ENCODE assay signal across 17 mouse cellular contexts in the genomic region with DNA sequence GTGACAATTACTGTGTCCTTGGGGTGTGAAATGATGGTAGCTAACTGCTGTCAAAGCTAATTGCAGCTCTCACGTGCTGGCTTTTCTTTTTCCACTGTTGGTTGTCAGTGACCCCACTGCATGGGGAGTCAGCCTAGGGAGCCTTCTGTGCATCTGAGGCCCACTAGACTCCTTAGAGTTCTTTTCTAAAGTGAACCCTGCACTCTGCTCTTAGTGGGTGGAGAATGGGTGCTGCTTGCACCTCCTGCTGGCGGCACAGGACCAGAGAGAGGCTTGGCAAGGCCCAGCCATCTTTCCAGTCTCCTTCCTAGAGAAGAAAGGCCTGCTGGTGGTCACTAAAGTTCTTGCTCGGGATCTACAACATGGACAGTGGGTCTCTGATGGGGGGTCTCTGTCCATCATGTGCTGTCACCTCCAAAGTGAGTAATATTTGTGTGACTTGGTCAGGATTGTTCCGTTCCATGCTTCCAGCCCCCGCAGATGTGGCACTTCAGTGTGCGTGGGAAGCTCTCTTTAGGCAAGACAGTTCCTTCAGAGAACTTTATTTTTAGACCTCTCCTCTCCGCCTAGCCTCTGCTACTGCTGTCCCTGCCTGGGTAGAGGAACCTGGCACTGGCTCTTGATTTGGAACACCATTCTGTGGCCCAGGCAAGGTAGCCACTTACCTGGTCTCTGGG. TPM values are rescaled to one million over a fixed set of nuclear protein-coding genes. Genes with fewer than 3 reads are reported as not detected.
DNase-seq lines count a peak whose midpoint lies in the region; ATAC-seq and TF ChIP-seq lines count a peak whose summit lies in the region.
"Had no signal": no experiment of that assay in that cellular context is flagged by ENCODE, and none has a peak within 500 bp of the region (broad histone marks: within the 10 kb centered on the region; RNA-seq: fewer than 3 reads in every experiment).

No protein-coding gene starts in this region.

- no peak overlapping the region for H3K4me2 ChIP-seq in intestine, postnatal 0 days (replicated peaks; ENCODE audit: low read depth)
- no peak overlapping the region for H3K4me2 ChIP-seq in stomach, embryonic 15.5 days
- no peak overlapping the region for H3K4me2 ChIP-seq in midbrain, embryonic 11.5 days
- H3K4me2 ChIP-seq: hindbrain, embryonic 14.5 days; liver, embryonic 13.5 days; neural tube, embryonic 12.5 days had no signal

- H3K4me3 ChIP-seq in intestine, postnatal 0 days (ENCODE audit: low read depth, low read length) = no peak overlapping the region
- no peak overlapping the region for H3K4me3 ChIP-seq in stomach, embryonic 15.5 days (replicated peaks)
- no peak overlapping the region for H3K4me3 ChIP-seq in midbrain, embryonic 11.5 days (ENCODE audit: low read depth, low read length)
- H3K4me3 ChIP-seq: liver, embryonic 13.5 days; neural tube, embryonic 12.5 days had no signal

- WGBS in intestine, postnatal 0 days = 67% methylated on average over 7 of the region's 7 CpGs
- WGBS in stomach, embryonic 15.5 days = 75% methylated on average over 7 of the region's 7 CpGs
- 85% methylated on average over 7 of the region's 7 CpGs for WGBS in midbrain, embryonic 11.5 days

- peak overlapping the region; percentile 75 for H3K27ac ChIP-seq in intestine, postnatal 0 days (ENCODE audit: low read depth, low read length)
- H3K27ac ChIP-seq in stomach, embryonic 15.5 days = peak overlapping the region; percentile 16; the same call in 1 of the 2 replicates
- H3K27ac ChIP-seq in midbrain, embryonic 11.5 days (ENCODE audit: low read depth, low read length) = no peak overlapping the region
- H3K27ac ChIP-seq: hindbrain, embryonic 14.5 days; liver, embryonic 13.5 days; neural tube, embryonic 12.5 days had no signal

- intact Hi-C loops in left cerebral cortex, postnatal 4 days (cut with DNase I) = no loop called here

- H3K9ac ChIP-seq in intestine, postnatal 0 days (ENCODE audit: low read depth, low read length) = no peak overlapping the region
- H3K9ac ChIP-seq in stomach, embryonic 15.5 days = no peak overlapping the region
- H3K9ac ChIP-seq in midbrain, embryonic 11.5 days (ENCODE audit: low read length) = no peak overlapping the region
- H3K9ac ChIP-seq: hindbrain, embryonic 14.5 days; liver, embryonic 13.5 days; neural tube, embryonic 12.5 days had no signal

- TF ChIP-seq CTCF in intestine, postnatal 0 days (IDR thresholded peaks at IDR 0.05; ENCODE audit: low read depth) = peak; percentile 61

- DNase-seq in frontal cortex, adult 2 months (ENCODE audit: extremely low spot score in 1 of 2, low spot score in 1 of 2) = peak; percentile 50 to 63
- DNase-seq in frontal cortex, postnatal 25 days (ENCODE audit: low spot score in 2 of 2) = no peak
- DNase-seq in left cerebral cortex, adult 18-20 months (ENCODE audit: low spot score in 2 of 2) = peak; percentile 45 to 52
- DNase-seq in left cerebral cortex, postnatal 4 days = no peak
- DNase-seq in urinary bladder, postnatal 14 days (ENCODE audit: low spot score) = no peak
- no peak for DNase-seq in midbrain, embryonic 11.5 days (ENCODE audit: low spot score, missing footprints)
- DNase-seq: B cell, adult 2 months; cerebellum, adult 11-12 months; gastrocnemius, postnatal 14 days; kidney, adult 8-10 months; liver, embryonic 13.5 days had no signal

- ATAC-seq in intestine, postnatal 0 days = peak; percentile 72
- no peak for ATAC-seq in stomach, embryonic 15.5 days (ENCODE audit: insufficient read depth, low FRiP score, low read depth)
- ATAC-seq in midbrain, embryonic 11.5 days (ENCODE audit: low FRiP score) = no peak
- ATAC-seq: forebrain, embryonic 16.5 days; Patski had no signal

- H3K36me3 ChIP-seq in intestine, postnatal 0 days (ENCODE audit: control insufficient read depth, insufficient read depth) = no peaks in the 10 kb centered on the region
- H3K36me3 ChIP-seq in stomach, embryonic 15.5 days = no peaks in the 10 kb centered on the region
- H3K36me3 ChIP-seq in midbrain, embryonic 11.5 days (ENCODE audit: control insufficient read depth, insufficient read depth, low read length) = 0 out of 2 replicates have a peak, but pooled peaks cover 2% of the 10 kb centered on the region
- H3K36me3 ChIP-seq: liver, embryonic 13.5 days; neural tube, embryonic 12.5 days had no signal

- no peaks in the 10 kb centered on the region for H3K4me1 ChIP-seq in intestine, postnatal 0 days (replicated peaks; ENCODE audit: control insufficient read depth, insufficient read depth, low read length)
- no peaks in the 10 kb centered on the region for H3K4me1 ChIP-seq in stomach, embryonic 15.5 days
- no peaks in the 10 kb centered on the region for H3K4me1 ChIP-seq in midbrain, embryonic 11.5 days (ENCODE audit: control insufficient read depth, insufficient read depth, low read length)
- H3K4me1 ChIP-seq: liver, embryonic 13.5 days had no signal

- no peaks in the 10 kb centered on the region for H3K27me3 ChIP-seq in intestine, postnatal 0 days (replicated peaks; ENCODE audit: control insufficient read depth, insufficient read depth, low read length)
- no peaks in the 10 kb centered on the region for H3K27me3 ChIP-seq in stomach, embryonic 15.5 days (replicated peaks)
- no peaks in the 10 kb centered on the region; the same call in 1 of the 2 replicates for H3K27me3 ChIP-seq in midbrain, embryonic 11.5 days (ENCODE audit: control insufficient read depth, insufficient read depth, low read length)
- H3K27me3 ChIP-seq: liver, embryonic 13.5 days; neural tube, embryonic 12.5 days; Patski had no signal

- no peaks in the 10 kb centered on the region for H3K9me3 ChIP-seq in intestine, postnatal 0 days (ENCODE audit: control insufficient read depth)
- H3K9me3 ChIP-seq in stomach, embryonic 15.5 days = no peaks in the 10 kb centered on the region
- no peaks in the 10 kb centered on the region for H3K9me3 ChIP-seq in midbrain, embryonic 11.5 days (ENCODE audit: control insufficient read depth, low read length)
- H3K9me3 ChIP-seq: liver, embryonic 13.5 days; neural tube, embryonic 12.5 days had no signal

RNA-seq across cellular contexts. Expression of gene Dlg3, which starts 30.5 kb away (rescaled TPM):
- polyA plus RNA-seq in frontal cortex, adult 2 months (2012; rRNA removed) = 102 TPM in 2 replicates
- total RNA-seq in left cerebral cortex, adult 18-20 months (2021) = 100 to 1,000 TPM; 136 to 140 TPM
- total RNA-seq in left cerebral cortex, postnatal 4 days (2021) = 10 to 100 TPM; 91.0 to 98.1 TPM
- 2.2 and 2.9 TPM in 2 replicates for polyA plus RNA-seq in intestine, postnatal 0 days (2015; fragmentation: Nextera tagmentation; extraction: Ambion mirVana)
- polyA plus RNA-seq in stomach, embryonic 15.5 days (2015; fragmentation: Nextera tagmentation; extraction: Ambion mirVana) = 3.0 and 3.8 TPM in 2 replicates
- polyA plus RNA-seq in midbrain, embryonic 11.5 days (2014; fragmentation: Nextera tagmentation; extraction: Ambion mirVana) = 7.5 and 9.7 TPM in 2 replicates

Comparison
In these comparisons a context has a peak if more than half of its experiments do, and no peak if none do; other contexts are left out.
1. DNase-seq: peak in frontal cortex, adult 2 months (2 of 2) and left cerebral cortex, adult 18-20 months (2 of 2); none in frontal cortex, postnatal 25 days (0 of 2), left cerebral cortex, postnatal 4 days (single experiment), urinary bladder, postnatal 14 days (single experiment) and midbrain, embryonic 11.5 days (single experiment).